Mouse (Mus musculus) ZHBTc4 (cell line): ENCODE measurements around the gene Ftl1.

Source experiments
- DNase-seq: peaks from one replicate; pipeline ENCODE4 v3.0.0-alpha.2; 2011; ENCODE audit warnings: low read depth, low spot score

Gene Ftl1

DNA sequence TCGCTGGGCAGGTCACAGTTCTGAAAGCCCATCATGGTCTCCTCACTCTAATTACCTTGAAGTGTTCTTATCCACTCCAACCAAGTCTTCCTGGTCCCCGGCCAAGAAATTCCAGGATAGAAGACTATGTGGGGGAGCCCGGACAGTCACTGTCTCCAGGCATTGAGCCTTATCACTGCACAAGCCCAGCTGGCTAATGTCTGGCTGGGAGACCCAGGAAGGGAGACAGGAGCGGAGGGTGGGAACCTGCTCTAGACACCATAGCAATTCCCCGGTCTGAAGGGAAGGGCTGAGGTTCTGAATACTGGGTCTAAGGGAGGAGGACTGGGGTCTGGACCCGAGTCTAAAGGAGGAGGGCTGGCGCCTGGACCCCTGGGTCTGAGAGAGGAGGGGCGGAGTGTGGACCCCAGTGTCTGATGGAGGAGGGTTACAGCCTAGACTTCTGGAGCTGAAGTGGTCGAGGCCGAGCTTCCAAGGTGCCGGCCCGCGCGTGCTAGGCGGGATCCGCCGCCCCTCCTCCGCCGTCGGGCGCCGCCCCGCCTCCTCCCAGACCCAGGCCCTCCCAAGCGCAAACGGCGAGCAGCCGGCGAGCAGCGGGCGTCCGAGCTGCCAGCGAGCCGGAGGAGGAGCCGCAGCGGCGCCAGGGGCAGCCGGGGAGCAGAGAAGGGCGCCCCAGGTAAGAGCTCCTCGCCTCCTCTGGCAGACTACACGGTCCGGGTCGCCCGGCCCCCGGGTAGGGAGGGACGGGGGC, 46.4 kb downstream of the Ftl1 start, which contains the start of gene Ntf5:
Ntf5 (plus strand) TSS at position 583 of the 751 bp plus-strand sequence.
- peak; percentile 76 for DNase-seq

DNA sequence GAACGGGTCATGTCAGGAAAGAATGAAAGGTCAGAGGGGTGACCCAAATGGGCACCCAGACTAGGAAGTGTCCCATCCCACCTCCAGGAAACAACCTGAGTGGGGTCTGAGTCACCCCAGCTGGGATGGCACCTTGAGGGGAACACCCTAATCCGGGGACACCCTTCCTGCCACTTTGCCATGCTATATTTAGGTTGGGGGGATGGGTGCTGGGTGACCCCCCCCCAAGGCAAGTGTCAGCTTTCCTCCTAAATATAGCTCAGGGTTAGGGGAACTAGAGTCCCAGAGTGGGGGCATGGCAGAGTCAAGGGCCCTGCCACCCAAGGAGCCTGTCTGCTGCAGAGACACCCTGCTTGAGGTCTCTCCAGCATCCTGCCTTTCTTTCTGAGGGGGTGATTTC, 47.3 kb downstream of the Ftl1 start:
- no peak for DNase-seq

DNA sequence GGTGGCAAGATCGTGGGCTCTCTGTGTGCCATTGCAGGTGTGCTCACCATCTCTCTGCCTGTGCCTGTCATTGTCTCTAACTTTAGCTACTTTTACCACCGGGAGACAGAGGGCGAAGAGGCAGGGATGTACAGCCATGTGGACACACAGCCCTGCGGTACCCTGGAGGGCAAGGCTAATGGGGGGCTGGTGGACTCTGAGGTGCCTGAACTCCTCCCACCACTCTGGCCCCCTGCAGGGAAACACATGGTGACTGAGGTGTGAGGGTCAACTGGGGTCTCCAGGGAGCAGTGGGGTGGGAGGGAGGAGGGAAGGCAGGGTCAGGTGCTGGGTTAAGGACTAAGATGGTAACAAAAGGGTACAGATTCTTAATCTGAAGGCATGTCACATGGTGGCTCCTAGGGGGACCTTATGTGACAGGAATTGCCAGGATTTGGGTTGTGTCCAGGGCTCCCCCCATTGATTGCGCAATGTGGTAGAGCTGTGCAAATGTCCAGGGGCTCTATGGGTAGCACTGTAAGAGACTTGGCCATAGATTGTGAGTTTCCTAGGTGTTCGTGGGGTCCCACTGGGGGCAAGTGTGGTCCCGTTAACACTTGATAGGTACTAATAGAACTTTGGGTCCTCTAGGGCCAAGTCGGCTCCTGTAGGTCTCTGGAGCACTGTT, 50.1 kb downstream of the Ftl1 start:
- no peak for DNase-seq

DNA sequence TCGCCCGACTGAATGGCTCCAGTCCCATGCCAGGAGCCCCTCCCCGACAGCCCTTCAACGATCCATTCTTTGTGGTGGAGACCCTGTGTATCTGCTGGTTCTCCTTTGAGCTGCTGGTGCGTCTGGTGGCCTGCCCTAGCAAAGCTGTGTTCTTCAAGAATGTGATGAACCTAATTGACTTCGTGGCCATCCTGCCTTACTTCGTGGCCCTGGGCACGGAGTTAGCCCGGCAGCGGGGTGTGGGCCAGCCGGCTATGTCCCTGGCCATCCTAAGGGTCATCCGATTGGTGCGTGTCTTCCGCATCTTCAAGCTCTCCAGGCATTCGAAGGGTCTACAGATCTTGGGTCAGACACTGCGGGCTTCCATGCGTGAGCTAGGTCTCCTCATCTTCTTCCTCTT, 50.7 kb downstream of the Ftl1 start:
- no peak for DNase-seq

DNA sequence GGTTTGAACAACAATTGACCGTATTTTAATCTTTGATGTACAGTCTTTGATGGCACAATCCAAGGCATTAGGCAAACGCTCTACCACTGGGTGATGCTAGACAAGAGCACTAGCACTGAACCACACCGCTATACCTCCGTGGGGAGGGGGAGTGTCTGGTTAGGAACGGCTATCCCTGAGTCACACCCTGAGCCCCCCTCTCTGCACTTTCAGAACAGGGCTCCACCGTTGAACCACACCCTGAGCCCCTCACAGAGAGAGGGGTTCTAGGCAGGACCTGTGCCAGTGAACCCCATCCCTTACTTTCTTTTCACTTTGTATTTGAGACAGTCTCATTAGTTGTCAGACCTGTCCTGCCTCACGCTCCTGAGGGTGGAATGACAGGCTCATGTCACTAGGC, 51.3 kb downstream of the Ftl1 start:
- no peak for DNase-seq
